In the genomic region with DNA sequence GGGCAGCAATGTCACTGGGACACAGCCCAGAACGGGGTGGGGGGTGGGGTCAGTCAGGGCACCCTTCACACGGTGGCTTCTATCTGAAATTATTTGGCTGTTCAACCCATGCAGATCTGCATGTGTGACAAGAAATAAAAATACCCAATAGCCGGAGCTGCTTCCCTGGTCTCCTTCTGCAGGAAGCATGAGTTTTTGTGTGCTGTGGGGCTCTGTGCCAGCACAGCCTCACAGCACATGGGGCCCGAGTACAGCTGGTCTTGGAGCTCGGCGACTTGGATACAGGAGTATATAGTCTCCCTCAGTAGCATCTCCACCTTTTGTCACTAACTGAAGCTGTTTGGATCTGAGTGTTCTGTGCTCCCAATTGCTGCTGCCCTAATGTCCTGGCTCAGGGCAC, we compare ENCODE assay signal across 10 mouse cellular contexts.
DNase-seq lines count a peak whose midpoint lies in the region; ATAC-seq and TF ChIP-seq lines count a peak whose summit lies in the region.
"Had no signal": no experiment of that assay in that cellular context is flagged by ENCODE, and none has a peak within 500 bp of the region (broad histone marks: within the 10 kb centered on the region; RNA-seq: fewer than 3 reads in every experiment).

No protein-coding gene starts in this region.

- 38% methylated on average over 6 of the region's 6 CpGs for WGBS in hindbrain, embryonic 16.5 days
- 52% methylated on average over 6 of the region's 6 CpGs for WGBS in hindbrain, embryonic 14.5 days
- 2% methylated on average over 6 of the region's 6 CpGs for WGBS in cerebellum, adult 2 months
- WGBS in forebrain, embryonic 11.5 days = 74% methylated on average over 6 of the region's 6 CpGs
- WGBS in forebrain, embryonic 10.5 days = 76% methylated on average over 6 of the region's 6 CpGs

- peak; percentile 57; the same call in 1 of the 2 replicates for ATAC-seq in hindbrain, embryonic 16.5 days
- no peak for ATAC-seq in hindbrain, embryonic 14.5 days (ENCODE audit: low FRiP score)
- ATAC-seq in forebrain, embryonic 11.5 days (replicated peaks; ENCODE audit: low FRiP score) = no peak

- H3K36me3 ChIP-seq in hindbrain, embryonic 16.5 days (ENCODE audit: control insufficient read depth, insufficient read depth, low read length) = no peaks in the 10 kb centered on the region
- no peaks in the 10 kb centered on the region for H3K36me3 ChIP-seq in hindbrain, embryonic 14.5 days (replicated peaks; ENCODE audit: control insufficient read depth, insufficient read depth)
- H3K36me3 ChIP-seq in MEL (ENCODE audit: control insufficient read depth in 1 of 2, insufficient read depth in 2 of 2, low read length in 2 of 2) = peaks cover 0 to 7% of the 10 kb centered on the region in 2 experiments; a peak in 2 of 4 replicates
- H3K36me3 ChIP-seq in forebrain, embryonic 11.5 days (ENCODE audit: control insufficient read depth, insufficient read depth, low read length) = no peaks in the 10 kb centered on the region
- no peaks in the 10 kb centered on the region for H3K36me3 ChIP-seq in forebrain, embryonic 10.5 days (replicated peaks)
- H3K36me3 ChIP-seq: lung, embryonic 15.5 days; neural tube, embryonic 12.5 days had no signal

- H3K9me3 ChIP-seq in hindbrain, embryonic 16.5 days (ENCODE audit: control insufficient read depth, low read length) = no peaks in the 10 kb centered on the region
- no peaks in the 10 kb centered on the region for H3K9me3 ChIP-seq in hindbrain, embryonic 14.5 days (ENCODE audit: control insufficient read depth, low read length)
- H3K9me3 ChIP-seq in MEL (replicated peaks; ENCODE audit: insufficient read depth, low read length) = no peaks in the 10 kb centered on the region
- no peaks in the 10 kb centered on the region for H3K9me3 ChIP-seq in forebrain, embryonic 11.5 days (ENCODE audit: control insufficient read depth, low read length)
- H3K9me3 ChIP-seq in forebrain, embryonic 10.5 days = no peaks in the 10 kb centered on the region
- H3K9me3 ChIP-seq: lung, embryonic 15.5 days; neural tube, embryonic 12.5 days had no signal

- no peak for TF ChIP-seq EP300 in MEL (IDR thresholded peaks at IDR 0.05; ENCODE audit: low read depth in 1 of 2, low read length in 2 of 2)

- no peak overlapping the region for H3K9ac ChIP-seq in hindbrain, embryonic 16.5 days (ENCODE audit: low read depth, low read length)
- no peak overlapping the region for H3K9ac ChIP-seq in hindbrain, embryonic 14.5 days
- peak overlapping the region; percentile 55 for H3K9ac ChIP-seq in MEL (ENCODE audit: control insufficient read depth, low read depth, low read length, poor library complexity, severe bottlenecking)
- no peak overlapping the region for H3K9ac ChIP-seq in forebrain, embryonic 11.5 days (ENCODE audit: low read length)
- H3K9ac ChIP-seq: lung, embryonic 15.5 days; neural tube, embryonic 12.5 days had no signal

- intact Hi-C loops in left cerebral cortex, postnatal 14 days (cut with DNase I) = loop anchor here (10.0 kb wide), 2 partner anchors 270 to 300 kb away; a partner anchor contains a TSS

- no peak for DNase-seq in hindbrain, embryonic 14.5 days (ENCODE audit: low spot score)
- DNase-seq in MEL (ENCODE audit: low read depth, low spot score) (peak; percentile 62), liver (no peak)
- peak; percentile 76 for DNase-seq in cerebellum, adult 2 months
- peak; percentile 62 to 71 for DNase-seq in left cerebral cortex, postnatal 14 days (ENCODE audit: low spot score in 2 of 2)
- DNase-seq in forebrain, embryonic 11.5 days (ENCODE audit: low spot score) = no peak
- DNase-seq in forebrain, embryonic 10.5 days (ENCODE audit: extremely low spot score, low spot score) = no peak

- no peak for TF ChIP-seq POLR2A in MEL (IDR thresholded peaks at IDR 0.05; ENCODE audit: control insufficient read depth in 1 of 2, insufficient read depth in 1 of 2, low read depth in 1 of 2, low read length in 2 of 2, poor library complexity in 1 of 2)
- TF ChIP-seq POLR2A in cerebellum, adult 2 months (IDR thresholded peaks at IDR 0.05; ENCODE audit: borderline replicate concordance, insufficient read depth, low read length) = no peak

- no peak for TF ChIP-seq RAD21 in MEL (IDR thresholded peaks at IDR 0.05; ENCODE audit: low read depth, low read length)

- H3K27ac ChIP-seq in hindbrain, embryonic 16.5 days (ENCODE audit: low read depth, low read length) = no peak overlapping the region
- no peak overlapping the region for H3K27ac ChIP-seq in hindbrain, embryonic 14.5 days
- H3K27ac ChIP-seq in MEL (ENCODE audit: control insufficient read depth, low read depth, low read length) = peak overlapping the region; percentile 95
- H3K27ac ChIP-seq in cerebellum, adult 2 months (ENCODE audit: insufficient read depth, low read length) = peak overlapping the region; percentile 91
- H3K27ac ChIP-seq in forebrain, embryonic 11.5 days (ENCODE audit: low read depth, low read length) = no peak overlapping the region
- H3K27ac ChIP-seq in forebrain, embryonic 10.5 days = no peak overlapping the region
- H3K27ac ChIP-seq: lung, embryonic 15.5 days; neural tube, embryonic 12.5 days had no signal

- H3K4me1 ChIP-seq in hindbrain, embryonic 16.5 days (ENCODE audit: control insufficient read depth, insufficient read depth, low read depth, low read length) = no peaks in the 10 kb centered on the region
- H3K4me1 ChIP-seq in hindbrain, embryonic 14.5 days (replicated peaks; ENCODE audit: control insufficient read depth, insufficient read depth, low read length) = 0 out of 2 replicates have a peak, but pooled peaks cover 3% of the 10 kb centered on the region
- peaks cover 0 to 29% of the 10 kb centered on the region in 2 experiments; a peak in 3 of 4 replicates for H3K4me1 ChIP-seq in MEL (ENCODE audit: control insufficient read depth in 1 of 2, insufficient read depth in 2 of 2, low read length in 2 of 2)
- H3K4me1 ChIP-seq in cerebellum, adult 2 months (ENCODE audit: control insufficient read depth, insufficient read depth, low read length) = peaks cover 29% of the 10 kb centered on the region
- H3K4me1 ChIP-seq in forebrain, embryonic 11.5 days (replicated peaks; ENCODE audit: control insufficient read depth, insufficient read depth, low read length) = no peaks in the 10 kb centered on the region
- peaks cover 16% of the 10 kb centered on the region for H3K4me1 ChIP-seq in forebrain, embryonic 10.5 days
- H3K4me1 ChIP-seq: neural tube, embryonic 12.5 days had no signal

- no peaks in the 10 kb centered on the region for H3K27me3 ChIP-seq in hindbrain, embryonic 16.5 days (replicated peaks; ENCODE audit: control insufficient read depth, insufficient read depth, low read length)
- H3K27me3 ChIP-seq in hindbrain, embryonic 14.5 days (ENCODE audit: control insufficient read depth, insufficient read depth, low read length) = no peaks in the 10 kb centered on the region
- H3K27me3 ChIP-seq in MEL (ENCODE audit: control insufficient read depth in 1 of 2, insufficient read depth in 2 of 2, low read length in 2 of 2) = no peaks in the 10 kb centered on the region
- H3K27me3 ChIP-seq in cerebellum, adult 2 months (ENCODE audit: control insufficient read depth, insufficient read depth, low read length) = no peaks in the 10 kb centered on the region
- H3K27me3 ChIP-seq in forebrain, embryonic 11.5 days (ENCODE audit: control insufficient read depth, insufficient read depth, low read length) = no peaks in the 10 kb centered on the region
- H3K27me3 ChIP-seq in forebrain, embryonic 10.5 days (ENCODE audit: poor library complexity, severe bottlenecking) = no peaks in the 10 kb centered on the region
- H3K27me3 ChIP-seq: lung, embryonic 15.5 days; neural tube, embryonic 12.5 days had no signal

- no peaks in the 10 kb centered on the region for H3K79me2 ChIP-seq in MEL (ENCODE audit: control insufficient read depth, insufficient read depth, low read length, poor library complexity)

- TF ChIP-seq CTCF in MEL (IDR thresholded peaks at IDR 0.05 in 2 of 3, conservative IDR thresholded peaks at IDR 0.05 in 1 of 3; ENCODE audit: control insufficient read depth in 1 of 3, insufficient read depth in 1 of 3, low read depth in 2 of 3, low read length in 3 of 3, poor library complexity in 1 of 3, severe bottlenecking in 1 of 3) = no peak
- TF ChIP-seq CTCF in cerebellum, adult 2 months (IDR thresholded peaks at IDR 0.05; ENCODE audit: borderline replicate concordance, insufficient read depth, low read depth, low read length) = no peak

- no peak overlapping the region for H3K4me2 ChIP-seq in hindbrain, embryonic 16.5 days (ENCODE audit: low read length)
- no peak overlapping the region for H3K4me2 ChIP-seq in hindbrain, embryonic 14.5 days (replicated peaks)
- H3K4me2 ChIP-seq in forebrain, embryonic 11.5 days (ENCODE audit: low read depth, low read length, severe bottlenecking) = no peak overlapping the region
- H3K4me2 ChIP-seq: lung, embryonic 15.5 days; neural tube, embryonic 12.5 days had no signal

- H3K4me3 ChIP-seq in hindbrain, embryonic 16.5 days (ENCODE audit: low read length) = no peak overlapping the region
- no peak overlapping the region for H3K4me3 ChIP-seq in hindbrain, embryonic 14.5 days (replicated peaks; ENCODE audit: low read length)
- peak overlapping the region; percentile 43 to 63 for H3K4me3 ChIP-seq in MEL (ENCODE audit: control insufficient read depth in 1 of 2, insufficient read depth in 1 of 2, low read depth in 2 of 2, low read length in 2 of 2)
- no peak overlapping the region for H3K4me3 ChIP-seq in cerebellum, adult 2 months (replicated peaks; ENCODE audit: insufficient read depth, low read depth, low read length)
- H3K4me3 ChIP-seq in forebrain, embryonic 11.5 days (ENCODE audit: low read depth, low read length) = no peak overlapping the region
- H3K4me3 ChIP-seq in forebrain, embryonic 10.5 days = no peak overlapping the region
- H3K4me3 ChIP-seq: lung, embryonic 15.5 days; neural tube, embryonic 12.5 days had no signal

TF ChIP-seq in MEL, 35 proteins besides CTCF, POLR2A, EP300 and RAD21:
- peak; percentile 78 for TF ChIP-seq MXI1 (IDR thresholded peaks at IDR 0.05; ENCODE audit: low read depth, low read length)
- 0 out of 2 replicates have a peak, but pooled peaks have one; percentile 25 for TF ChIP-seq CHD1 (IDR thresholded peaks at IDR 0.05; ENCODE audit: low read depth, low read length)
- TF ChIP-seq SIN3A (IDR thresholded peaks at IDR 0.05; ENCODE audit: low read length) = no peak; the same call in 1 of the 2 replicates
- TF ChIP-seq UBTF (IDR thresholded peaks at IDR 0.05; ENCODE audit: borderline replicate concordance, insufficient read depth, low read depth, low read length) = no peak
- TF ChIP-seq ETS1 (IDR thresholded peaks at IDR 0.05; ENCODE audit: low read depth, low read length) = peak; percentile 36; the same call in 1 of the 2 replicates
- peak; percentile 44; the same call in 1 of the 2 replicates for TF ChIP-seq MYC (IDR thresholded peaks at IDR 0.05; ENCODE audit: low read depth, low read length)
- TF ChIP-seq RCOR1 (IDR thresholded peaks at IDR 0.05; ENCODE audit: low read depth, low read length) = no peak
- peak; percentile 54; the same call in 1 of the 2 replicates for TF ChIP-seq MAX (IDR thresholded peaks at IDR 0.05; ENCODE audit: low read length)
- no peak for TF ChIP-seq E2F4 (IDR thresholded peaks at IDR 0.05; ENCODE audit: borderline replicate concordance, low read depth, low read length)

Comparison
In these comparisons a context has a peak if more than half of its experiments do, and no peak if none do; other contexts are left out.
1. H3K27ac ChIP-seq: peak in MEL (single experiment) and cerebellum, adult 2 months (single experiment); none in hindbrain, embryonic 16.5 days (single experiment), hindbrain, embryonic 14.5 days (single experiment), forebrain, embryonic 11.5 days (single experiment) and forebrain, embryonic 10.5 days (single experiment).
2. H3K4me3 ChIP-seq: peak in MEL (2 of 2); none in hindbrain, embryonic 16.5 days (single experiment), hindbrain, embryonic 14.5 days (single experiment), cerebellum, adult 2 months (single experiment), forebrain, embryonic 11.5 days (single experiment) and forebrain, embryonic 10.5 days (single experiment).
3. DNase-seq: peak in MEL (single experiment), cerebellum, adult 2 months (2 of 2) and left cerebral cortex, postnatal 14 days (2 of 2); none in hindbrain, embryonic 14.5 days (single experiment), liver (single experiment), forebrain, embryonic 11.5 days (single experiment) and forebrain, embryonic 10.5 days (single experiment).